Mouse (Mus musculus) E14TG2a.4 (cell line): ENCODE measurements around the gene Ryr1.
"Not testable (repeated sequence)": the region's sequence is repeated elsewhere in the genome, so short reads cannot be mapped to it uniquely, and the experiment has no call there.

Experiments
- CTCF ChIP-seq: conservative IDR thresholded peaks from 2 replicates; pipeline ENCODE4 v1.5.1; 2014; ENCODE audit warnings: low read length
- NANOG ChIP-seq: IDR thresholded peaks from 2 replicates; pipeline ENCODE4 v1.6.1; 2014; ENCODE audit warnings: borderline replicate concordance, low read length, mixed read lengths

- not testable (repeated sequence) for TF ChIP-seq CTCF, NANOG
These were observed 156.9 kb downstream of the Ryr1 start for GRCm38 (mm10) chr7:28968120-28968519.
